9 mouse cellular contexts compared by ENCODE assay signal in the genomic region with DNA sequence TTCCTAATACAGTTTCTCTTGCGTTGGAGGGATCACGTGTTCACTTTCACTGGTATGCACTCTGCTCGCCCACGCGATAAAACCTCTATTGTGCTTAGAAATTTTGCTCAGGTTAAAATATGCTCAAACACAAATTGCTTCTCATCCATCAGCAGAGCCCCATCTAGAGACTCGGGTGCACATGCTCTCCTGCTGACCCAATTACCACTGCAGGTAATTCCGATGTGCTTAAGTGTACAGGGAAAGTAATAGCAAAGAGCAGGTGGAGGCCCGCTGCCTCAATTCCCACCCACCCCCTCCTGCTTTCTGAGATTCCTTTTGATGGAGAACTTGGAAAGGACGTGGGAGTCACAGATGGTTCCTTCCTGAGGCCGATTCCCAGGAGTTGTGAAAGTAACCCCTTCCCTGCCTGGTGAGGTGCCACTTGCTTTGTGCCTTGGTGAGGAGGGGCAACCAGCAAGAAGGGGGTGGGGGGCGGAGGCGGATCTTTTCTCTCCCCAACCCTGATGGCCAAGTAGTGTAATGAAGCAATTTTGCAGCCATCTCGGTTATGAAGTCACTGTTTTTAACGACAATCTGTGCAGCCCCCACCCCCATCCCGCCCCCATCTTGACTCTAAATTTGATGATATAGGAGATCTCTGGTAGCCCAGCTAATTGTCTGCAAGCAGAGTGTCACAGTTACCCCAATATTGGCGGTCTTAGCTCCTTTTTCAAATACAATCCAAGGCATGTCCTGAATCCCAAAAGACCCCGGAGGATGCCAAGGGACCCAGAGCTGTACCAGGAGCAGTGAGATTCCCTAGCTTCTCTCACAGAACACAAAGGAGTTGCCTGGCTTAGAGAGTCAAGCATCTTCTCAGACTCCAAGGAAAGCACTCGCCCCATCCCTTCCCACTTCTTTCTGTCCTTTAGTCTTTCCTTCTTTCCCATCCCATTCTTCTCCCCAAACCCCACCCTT. TPM values are rescaled to one million over a fixed set of nuclear protein-coding genes. Genes with fewer than 3 reads are reported as not detected.
DNase-seq lines count a peak whose midpoint lies in the region; ATAC-seq lines count a peak whose summit lies in the region.
"Had no signal": no experiment of that assay in that cellular context is flagged by ENCODE, and none has a peak within 500 bp of the region (broad histone marks: within the 10 kb centered on the region; RNA-seq: fewer than 3 reads in every experiment).

No protein-coding gene starts in this region.

- H3K4me1 ChIP-seq in heart, embryonic 16.5 days (ENCODE audit: control insufficient read depth, insufficient read depth, low read length), result peaks cover 11% of the 10 kb centered on the region
- peaks cover 17% of the 10 kb centered on the region for H3K4me1 ChIP-seq in forebrain, embryonic 12.5 days
- H3K4me1 ChIP-seq in midbrain, embryonic 16.5 days (ENCODE audit: control insufficient read depth, insufficient read depth, low read length), result peaks cover 12% of the 10 kb centered on the region

- no peak overlapping the region for H3K27ac ChIP-seq in heart, embryonic 16.5 days (ENCODE audit: low read length)
- peak overlapping the region; percentile 85 for H3K27ac ChIP-seq in forebrain, embryonic 12.5 days
- H3K27ac ChIP-seq in midbrain, embryonic 16.5 days (ENCODE audit: low read length), result peak overlapping the region; percentile 98

- H3K4me3 ChIP-seq in heart, embryonic 16.5 days (ENCODE audit: low read length), result peak overlapping the region; percentile 6
- H3K4me3 ChIP-seq in forebrain, embryonic 12.5 days (replicated peaks), result peak overlapping the region; percentile 79
- peak overlapping the region; percentile 91 for H3K4me3 ChIP-seq in midbrain, embryonic 16.5 days (ENCODE audit: low read depth, low read length)

- peaks cover 29% of the 10 kb centered on the region for H3K27me3 ChIP-seq in heart, embryonic 16.5 days (ENCODE audit: control insufficient read depth, insufficient read depth, low read length)
- H3K27me3 ChIP-seq in forebrain, embryonic 12.5 days, result peaks cover 18% of the 10 kb centered on the region
- H3K27me3 ChIP-seq in midbrain, embryonic 16.5 days (ENCODE audit: control insufficient read depth, insufficient read depth, low read depth, low read length), result no peaks in the 10 kb centered on the region

- no peak overlapping the region for H3K9ac ChIP-seq in heart, embryonic 16.5 days (ENCODE audit: low read length)
- peak overlapping the region; percentile 84 for H3K9ac ChIP-seq in forebrain, embryonic 12.5 days
- peak overlapping the region; percentile 97 for H3K9ac ChIP-seq in midbrain, embryonic 16.5 days (ENCODE audit: low read depth, low read length)

- H3K4me2 ChIP-seq in heart, embryonic 16.5 days (ENCODE audit: low read depth, low read length), result peak overlapping the region; percentile 99
- peak overlapping the region; percentile 89 for H3K4me2 ChIP-seq in forebrain, embryonic 12.5 days
- H3K4me2 ChIP-seq in midbrain, embryonic 16.5 days (ENCODE audit: low read length), result peak overlapping the region; percentile 58

- 4% methylated on average over 18 of the region's 18 CpGs for WGBS in heart, embryonic 16.5 days
- WGBS in forebrain, embryonic 12.5 days, result 1% methylated on average over 18 of the region's 18 CpGs
- 1% methylated on average over 18 of the region's 18 CpGs for WGBS in midbrain, embryonic 16.5 days

- no peaks in the 10 kb centered on the region for H3K36me3 ChIP-seq in heart, embryonic 16.5 days (ENCODE audit: control insufficient read depth, insufficient read depth)
- no peaks in the 10 kb centered on the region for H3K36me3 ChIP-seq in forebrain, embryonic 12.5 days (replicated peaks)
- H3K36me3 ChIP-seq in midbrain, embryonic 16.5 days (ENCODE audit: control insufficient read depth, insufficient read depth, low read length), result no peaks in the 10 kb centered on the region

- DNase-seq in heart, postnatal 25 days (ENCODE audit: low spot score), result no peak
- peak; percentile 66 to 69 for DNase-seq in layer of hippocampus, adult 8-10 months (ENCODE audit: low spot score in 2 of 2)
- DNase-seq in testis, postnatal 10 days (ENCODE audit: low spot score), result no peak
- DNase-seq in gastrocnemius, adult 8-10 months (ENCODE audit: low spot score in 2 of 2), result no peak
- no peak for DNase-seq in spleen, postnatal 14 days (ENCODE audit: low spot score in 2 of 2)

- no peak for ATAC-seq in heart, embryonic 16.5 days (replicated peaks; ENCODE audit: extremely low read depth, insufficient read depth, low FRiP score)
- peak; percentile 21; the same call in 1 of the 2 replicates for ATAC-seq in forebrain, embryonic 12.5 days (ENCODE audit: low FRiP score)
- peak; percentile 50 for ATAC-seq in midbrain, embryonic 16.5 days

- intact Hi-C loops in heart, postnatal 25 days (cut with DNase I), result no loop called here

- H3K9me3 ChIP-seq in heart, embryonic 16.5 days (replicated peaks; ENCODE audit: control insufficient read depth, low read length), result no peaks in the 10 kb centered on the region
- no peaks in the 10 kb centered on the region for H3K9me3 ChIP-seq in forebrain, embryonic 12.5 days
- no peaks in the 10 kb centered on the region for H3K9me3 ChIP-seq in midbrain, embryonic 16.5 days (replicated peaks; ENCODE audit: control insufficient read depth, low read length, poor library complexity, severe bottlenecking)

RNA-seq across cellular contexts. Expression of a gene that starts 2.0 kb away (rescaled TPM):
- polyA plus RNA-seq in heart, embryonic 16.5 days (2015; fragmentation: Nextera tagmentation; extraction: Ambion mirVana), result 0.11 and 0.14 TPM in 2 replicates
- not detected for total RNA-seq in heart, postnatal 25 days (2021)
- polyA plus RNA-seq in forebrain, embryonic 12.5 days (2016; fragmentation: Nextera tagmentation; extraction: Ambion mirVana), result 5.4 and 8.3 TPM in 2 replicates
- 100 to 1,000 TPM in 3 of 4 experiments, 10 to 100 TPM in 1; 96.6 to 121 (median 109) TPM for total RNA-seq in layer of hippocampus, adult 8-10 months (2022)
- 11.2 and 11.9 TPM in 2 replicates for polyA plus RNA-seq in midbrain, embryonic 16.5 days (2015; fragmentation: Nextera tagmentation; extraction: Ambion mirVana)
- total RNA-seq in gastrocnemius, adult 8-10 months (2022), result under 1 TPM in 1 of 4 experiments, not detected in 3; 0.19 TPM
- total RNA-seq: ES-E14 had no signal

Comparison
In these comparisons a context has a peak if more than half of its experiments do, and no peak if none do; other contexts are left out.
1. H3K4me3 ChIP-seq: peak in every context shown above with its lines; median percentile 91 in midbrain, embryonic 16.5 days; 79 in forebrain, embryonic 12.5 days; 6 in heart, embryonic 16.5 days.
2. DNase-seq: peak in layer of hippocampus, adult 8-10 months (2 of 2); none in heart, postnatal 25 days (single experiment), testis, postnatal 10 days (single experiment), gastrocnemius, adult 8-10 months (0 of 2) and spleen, postnatal 14 days (0 of 2).
3. RNA of a gene that starts 2.0 kb away (total RNA-seq): 96.6 to 121 TPM in layer of hippocampus, adult 8-10 months; 0.19 TPM in gastrocnemius, adult 8-10 months and not detected in heart, postnatal 25 days; every median in the first group is over 10 times any median in the second.
4. Peak in every context shown above with its lines, with median percentiles within 50 percentile points of each other: H3K4me2 ChIP-seq.